15 mouse cellular contexts compared by ENCODE assay signal in the genomic region with DNA sequence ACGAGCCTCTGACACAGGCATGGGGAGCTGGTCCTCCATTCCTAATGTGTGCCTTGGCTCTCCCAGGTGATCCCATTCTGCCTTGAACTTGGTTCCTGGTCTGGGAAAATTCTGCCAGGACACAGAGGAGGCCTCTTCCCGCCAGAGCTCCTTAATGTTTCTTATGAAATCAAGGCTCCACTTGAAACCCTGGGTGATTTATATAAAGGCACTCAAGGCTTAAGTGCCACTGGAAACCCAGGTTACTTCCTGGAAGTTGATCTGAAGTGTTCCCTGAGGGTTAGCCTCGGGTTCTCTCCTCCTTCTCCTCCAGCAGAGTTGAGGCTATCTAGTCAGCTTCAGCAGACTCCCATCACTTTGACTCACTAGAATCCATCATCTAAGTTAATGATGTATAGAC.
"Had no signal": no experiment of that assay in that cellular context is flagged by ENCODE, and none has a peak within 500 bp of the region (broad histone marks: within the 10 kb centered on the region; RNA-seq: fewer than 3 reads in every experiment).

No protein-coding gene starts in this region.

- H3K27ac ChIP-seq: liver, embryonic 13.5 days; liver, embryonic 15.5 days; lung, embryonic 15.5 days; midbrain, embryonic 13.5 days; midbrain, embryonic 15.5 days; neural tube, embryonic 12.5 days had no signal

- H3K36me3 ChIP-seq: liver, embryonic 13.5 days; liver, embryonic 15.5 days; lung, embryonic 15.5 days; midbrain, embryonic 13.5 days; midbrain, embryonic 15.5 days; neural tube, embryonic 12.5 days had no signal

- H3K9me3 ChIP-seq: liver, embryonic 13.5 days; liver, embryonic 15.5 days; lung, embryonic 15.5 days; midbrain, embryonic 13.5 days; midbrain, embryonic 15.5 days; neural tube, embryonic 12.5 days had no signal

- ATAC-seq: liver, postnatal 0 days; midbrain, embryonic 13.5 days; midbrain, embryonic 15.5 days had no signal

- H3K4me2 ChIP-seq: liver, embryonic 11.5 days; liver, embryonic 13.5 days; liver, embryonic 15.5 days; lung, embryonic 15.5 days; midbrain, embryonic 11.5 days; midbrain, embryonic 13.5 days; midbrain, embryonic 15.5 days; neural tube, embryonic 12.5 days had no signal

- H3K4me3 ChIP-seq: liver, embryonic 13.5 days; liver, embryonic 15.5 days; lung, embryonic 15.5 days; midbrain, embryonic 13.5 days; midbrain, embryonic 15.5 days; neural tube, embryonic 12.5 days had no signal

- H3K9ac ChIP-seq: liver, embryonic 13.5 days; liver, embryonic 15.5 days; liver, postnatal 0 days; lung, embryonic 15.5 days; midbrain, embryonic 13.5 days; midbrain, embryonic 15.5 days; neural tube, embryonic 12.5 days had no signal

- DNase-seq: liver; liver, embryonic 13.5 days; liver, postnatal 0 days; right cerebral cortex, postnatal 14 days; spleen, adult 18-20 months; thymus, adult 18-20 months; thymus, postnatal 25 days; thymus, postnatal 4 days had no signal

- H3K27me3 ChIP-seq: liver, embryonic 13.5 days; liver, embryonic 15.5 days; lung, embryonic 15.5 days; midbrain, embryonic 13.5 days; midbrain, embryonic 15.5 days; neural tube, embryonic 12.5 days had no signal
